Mouse (Mus musculus) heart, adult 2 months (tissue): ENCODE data around the gene Teddm2.

Experiments
- CTCF ChIP-seq: fragments of 200-600 bp; IDR thresholded peaks from 2 replicates; pipeline ENCODE4 v1.8.1; 2022; ENCODE audit warnings: antibody characterized with exemption, mild to moderate bottlenecking, moderate library complexity
- EP300 ChIP-seq: fragments of 200-500 bp; IDR thresholded peaks from 2 replicates; pipeline ENCODE4 v1.6.1; 2011; ENCODE audit warnings: low read depth, low read length, control low read depth; ENCODE audit not compliant: insufficient read depth
- POLR2A ChIP-seq: fragments of 200-500 bp; IDR thresholded peaks from 2 replicates; pipeline ENCODE4 v1.6.1; 2011; ENCODE audit warnings: mild to moderate bottlenecking, low read depth, low read length, control low read depth; ENCODE audit not compliant: insufficient read depth

- TF ChIP-seq CTCF (no peak), POLR2A (no peak), EP300 (no peak)
Measured at GRCm38 (mm10) chr1:153820216-153820615, 79.8 kb downstream of the Teddm2 start.
